Mouse (Mus musculus) hindbrain, embryonic 12.5 days (tissue): ENCODE results near the gene Gm20388. TPM values are rescaled to one million over a fixed set of nuclear protein-coding genes. Genes with fewer than 3 reads are reported as not detected.

Experiments
- ATAC-seq: fragments of 200-750 bp; cut with Nextera tagmentation; 2 replicates; pipeline ENCODE4 v1.8.0; 2017; ENCODE audit warnings: moderate TSS enrichment; ENCODE audit not compliant: low FRiP score
- H3K27ac ChIP-seq: fragments of 300-500 bp; sonication (generic); 2 replicates; pipeline ENCODE4 v1.5.1; 2016; ENCODE audit warnings: mild to moderate bottlenecking
- H3K27me3 ChIP-seq: fragments of 300-500 bp; sonication (generic); 2 replicates; pipeline ENCODE4 v1.6.1; 2016; ENCODE audit warnings: mild to moderate bottlenecking
- H3K36me3 ChIP-seq: fragments of 300-500 bp; sonication (generic); 2 replicates; pipeline ENCODE4 v1.6.1; 2016; ENCODE audit warnings: mild to moderate bottlenecking
- H3K4me1 ChIP-seq: fragments of 300-500 bp; sonication (generic); 2 replicates; pipeline ENCODE4 v1.6.1; 2016
- H3K4me2 ChIP-seq: fragments of 300-500 bp; sonication (generic); replicated peaks from 2 replicates; pipeline ENCODE4 v1.6.1; 2016; ENCODE audit warnings: mild to moderate bottlenecking
- H3K4me3 ChIP-seq: fragments of 300-500 bp; sonication (generic); 2 replicates; pipeline ENCODE4 v1.5.1; 2016; ENCODE audit warnings: mild to moderate bottlenecking
- H3K9ac ChIP-seq: fragments of 300-500 bp; sonication (generic); 2 replicates; pipeline ENCODE4 v1.6.1; 2016; ENCODE audit warnings: mild to moderate bottlenecking, moderate library complexity
- H3K9me3 ChIP-seq: fragments of 300-500 bp; sonication (generic); replicated peaks from 2 replicates; pipeline ENCODE4 v1.6.1; 2016; ENCODE audit warnings: mild to moderate bottlenecking
- WGBS: fragments of 180-500 bp; shearing (Covaris S2); methylation state at CpG from one replicate; pipeline ENCODE4 v1.1.7; 2016; 5-methylcytosine and 5-hydroxymethylcytosine counted together
- polyA plus RNA-seq: library from polyadenylated mRNA; unstranded; fragments of >200 nt; fragmentation: Nextera tagmentation; extraction: Ambion mirVana; gene quantifications from 2 replicates; pipeline ENCODE4 v1.2.1, GENCODE M21; 2016

Gene Gm20388
- polyA plus RNA-seq, 1 experiment from 2014 or later = not detected

- ATAC-seq = no peak
- H3K4me2 ChIP-seq = no peak overlapping the region
- no peak overlapping the region for H3K9ac ChIP-seq
- H3K4me3 ChIP-seq = no peak overlapping the region
- peaks cover 53% of the 10 kb centered on the region for H3K4me1 ChIP-seq
- no peak overlapping the region for H3K27ac ChIP-seq
- H3K36me3 ChIP-seq = no peaks in the 10 kb centered on the region
- H3K9me3 ChIP-seq = no peaks in the 10 kb centered on the region
- H3K27me3 ChIP-seq = no peaks in the 10 kb centered on the region
- WGBS = 87% methylated on average over 7 of the region's 7 CpGs
Observed at GRCm38 (mm10) chr8:120390598-120390997, 480.0 kb downstream of the Gm20388 start.

GRCm38 (mm10) chr8:120391856-120392255, 481.2 kb downstream of the Gm20388 start:
- no peak for ATAC-seq
- no peaks in the 10 kb centered on the region for H3K27me3 ChIP-seq
- peaks cover 50% of the 10 kb centered on the region for H3K4me1 ChIP-seq
- H3K36me3 ChIP-seq = no peaks in the 10 kb centered on the region
- H3K27ac ChIP-seq = peak overlapping the region; percentile 76
- no peak overlapping the region for H3K4me2 ChIP-seq
- no peak overlapping the region for H3K4me3 ChIP-seq
- WGBS = 59% methylated on average over 21 of the region's 21 CpGs
- H3K9me3 ChIP-seq = no peaks in the 10 kb centered on the region
- H3K9ac ChIP-seq = peak overlapping the region; percentile 38; the same call in 1 of the 2 replicates

GRCm38 (mm10) chr8:120393085-120393484, 482.4 kb downstream of the Gm20388 start:
- H3K4me3 ChIP-seq = no peak overlapping the region
- H3K27me3 ChIP-seq = no peaks in the 10 kb centered on the region
- no peaks in the 10 kb centered on the region for H3K36me3 ChIP-seq
- H3K4me2 ChIP-seq = no peak overlapping the region
- no peak for ATAC-seq
- H3K4me1 ChIP-seq = peaks cover 55% of the 10 kb centered on the region
- no peaks in the 10 kb centered on the region for H3K9me3 ChIP-seq
- 70% methylated on average over 11 of the region's 11 CpGs for WGBS
- no peak overlapping the region for H3K9ac ChIP-seq
- H3K27ac ChIP-seq = no peak overlapping the region

GRCm38 (mm10) chr8:120393871-120394275, 483.2 kb downstream of the Gm20388 start:
- no peak overlapping the region for H3K9ac ChIP-seq
- 75% methylated on average over 9 of the region's 9 CpGs for WGBS
- H3K27ac ChIP-seq = no peak overlapping the region; the same call in 1 of the 2 replicates

GRCm38 (mm10) chr8:120395892-120396291, 485.3 kb downstream of the Gm20388 start:
- Histone ChIP-seq H3K9me3 (no peaks in the 10 kb centered on the region), H3K36me3 (no peaks in the 10 kb centered on the region), H3K27me3 (no peaks in the 10 kb centered on the region), H3K4me1 (peaks cover 68% of the 10 kb centered on the region), H3K4me3 (no peak overlapping the region), H3K9ac (no peak overlapping the region), H3K4me2 (no peak overlapping the region), H3K27ac (no peak overlapping the region)
- ATAC-seq = no peak
- 95% methylated on average over 3 of the region's 3 CpGs for WGBS

More at GRCm38 (mm10) chr8:120393871-120394275, 483.2 kb downstream of the Gm20388 start:
- H3K9me3 ChIP-seq = no peaks in the 10 kb centered on the region
- H3K36me3 ChIP-seq = no peaks in the 10 kb centered on the region
- no peak for ATAC-seq
- H3K4me3 ChIP-seq = no peak overlapping the region
- H3K27me3 ChIP-seq = no peaks in the 10 kb centered on the region
- no peak overlapping the region for H3K4me2 ChIP-seq
- H3K4me1 ChIP-seq = peaks cover 58% of the 10 kb centered on the region

GRCm38 (mm10) chr8:120396756-120397155, 486.1 kb downstream of the Gm20388 start:
- Histone ChIP-seq H3K27ac (peak overlapping the region; percentile 80), H3K4me3 (no peak overlapping the region), H3K9ac (no peak overlapping the region), H3K9me3 (no peaks in the 10 kb centered on the region), H3K27me3 (no peaks in the 10 kb centered on the region), H3K4me1 (peaks cover 60% of the 10 kb centered on the region), H3K4me2 (peak overlapping the region; percentile 22; the same call in 1 of the 2 replicates), H3K36me3 (no peaks in the 10 kb centered on the region)
- 23% methylated on average over 3 of the region's 3 CpGs for WGBS
- no peak for ATAC-seq

- WGBS = 30% methylated on average over 15 of the region's 15 CpGs
- peak; percentile 47 for ATAC-seq
- Histone ChIP-seq H3K9ac (peak overlapping the region; percentile 23; the same call in 1 of the 2 replicates), H3K27me3 (no peaks in the 10 kb centered on the region), H3K4me2 (peak overlapping the region; percentile 22), H3K4me3 (no peak overlapping the region), H3K4me1 (peaks cover 51% of the 10 kb centered on the region), H3K9me3 (no peaks in the 10 kb centered on the region), H3K36me3 (no peaks in the 10 kb centered on the region), H3K27ac (peak overlapping the region; percentile 80)
Observed at GRCm38 (mm10) chr8:120397444-120398411, 487.1 kb downstream of the Gm20388 start.

- WGBS = 40% methylated on average over 33 of the region's 33 CpGs
- Histone ChIP-seq H3K4me2 (peak overlapping the region; percentile 30), H3K9ac (peak overlapping the region; percentile 35; the same call in 1 of the 2 replicates), H3K27ac (peak overlapping the region; percentile 68), H3K9me3 (no peaks in the 10 kb centered on the region), H3K36me3 (no peaks in the 10 kb centered on the region), H3K27me3 (no peaks in the 10 kb centered on the region), H3K4me3 (no peak overlapping the region), H3K4me1 (peaks cover 46% of the 10 kb centered on the region)
- ATAC-seq = peak; percentile 51
Observed at GRCm38 (mm10) chr8:120399212-120399934, 488.7 kb downstream of the Gm20388 start.

- Histone ChIP-seq H3K27ac (no peak overlapping the region), H3K4me2 (no peak overlapping the region), H3K4me1 (peaks cover 52% of the 10 kb centered on the region)
Observed at GRCm38 (mm10) chr8:120401216-120401615, 490.6 kb downstream of the Gm20388 start.

GRCm38 (mm10) chr8:120401712-120402111, 491.1 kb downstream of the Gm20388 start:
- Histone ChIP-seq H3K9me3 (no peaks in the 10 kb centered on the region), H3K4me2 (no peak overlapping the region), H3K27me3 (0 out of 2 replicates have a peak, but pooled peaks cover 2% of the 10 kb centered on the region), H3K27ac (no peak overlapping the region), H3K4me1 (peaks cover 55% of the 10 kb centered on the region), H3K4me3 (no peak overlapping the region), H3K9ac (no peak overlapping the region), H3K36me3 (no peaks in the 10 kb centered on the region)
- 89% methylated on average over 7 of the region's 7 CpGs for WGBS
- no peak for ATAC-seq

More at GRCm38 (mm10) chr8:120401216-120401615, 490.6 kb downstream of the Gm20388 start:
- Histone ChIP-seq H3K9me3 (no peaks in the 10 kb centered on the region), H3K9ac (no peak overlapping the region), H3K36me3 (no peaks in the 10 kb centered on the region), H3K27me3 (0 out of 2 replicates have a peak, but pooled peaks cover 2% of the 10 kb centered on the region), H3K4me3 (no peak overlapping the region)
- ATAC-seq = no peak
- 93% methylated on average over 2 of the region's 2 CpGs for WGBS

GRCm38 (mm10) chr8:120403606-120404269, 493.1 kb downstream of the Gm20388 start:
- no peak for ATAC-seq
- Histone ChIP-seq H3K9ac (no peak overlapping the region), H3K27me3 (0 out of 2 replicates have a peak, but pooled peaks cover 4% of the 10 kb centered on the region), H3K9me3 (no peaks in the 10 kb centered on the region), H3K4me3 (no peak overlapping the region), H3K27ac (peak overlapping the region; percentile 55; the same call in 1 of the 2 replicates), H3K36me3 (no peaks in the 10 kb centered on the region), H3K4me1 (peaks cover 54% of the 10 kb centered on the region), H3K4me2 (no peak overlapping the region)
- WGBS = 77% methylated on average over 7 of the region's 7 CpGs
